In genomic region chr3:153472583-153473471, GRCm38 (mm10) we compare ENCODE assay signal across 18 mouse cellular contexts.
DNase-seq lines count a peak whose midpoint lies in the region; ATAC-seq and TF ChIP-seq lines count a peak whose summit lies in the region.
"Had no signal": no experiment of that assay in that cellular context is flagged by ENCODE, and none has a peak within 500 bp of the region (broad histone marks: within the 10 kb centered on the region; RNA-seq: fewer than 3 reads in every experiment).

No protein-coding gene starts in this region.

- no peaks in the 10 kb centered on the region for H3K9me3 ChIP-seq in hindbrain, embryonic 10.5 days
- H3K9me3 ChIP-seq in hindbrain, postnatal 0 days (ENCODE audit: low read length): no peaks in the 10 kb centered on the region
- H3K9me3 ChIP-seq in hindbrain, embryonic 15.5 days: no peaks in the 10 kb centered on the region
- H3K9me3 ChIP-seq: embryonic facial prominence, embryonic 15.5 days; limb, embryonic 15.5 days; neural tube, embryonic 13.5 days had no signal

- no peak for ATAC-seq in hindbrain, postnatal 0 days
- no peak for ATAC-seq in hindbrain, embryonic 15.5 days (ENCODE audit: low FRiP score, low read depth)
- ATAC-seq: intestine, embryonic 16.5 days had no signal

- peaks cover 12% of the 10 kb centered on the region for H3K4me1 ChIP-seq in hindbrain, embryonic 10.5 days (replicated peaks)
- H3K4me1 ChIP-seq in hindbrain, postnatal 0 days (ENCODE audit: insufficient read depth, low read length): no peaks in the 10 kb centered on the region
- 0 out of 2 replicates have a peak, but pooled peaks cover 5% of the 10 kb centered on the region for H3K4me1 ChIP-seq in hindbrain, embryonic 15.5 days (replicated peaks)
- H3K4me1 ChIP-seq: embryonic facial prominence, embryonic 15.5 days; limb, embryonic 15.5 days; megakaryocyte, embryonic 14.5 days; neural tube, embryonic 13.5 days had no signal

- H3K36me3 ChIP-seq in hindbrain, embryonic 10.5 days: no peaks in the 10 kb centered on the region
- no peaks in the 10 kb centered on the region for H3K36me3 ChIP-seq in hindbrain, postnatal 0 days (ENCODE audit: insufficient read depth, low read length)
- H3K36me3 ChIP-seq in hindbrain, embryonic 15.5 days: no peaks in the 10 kb centered on the region
- H3K36me3 ChIP-seq: embryonic facial prominence, embryonic 15.5 days; limb, embryonic 15.5 days; neural tube, embryonic 13.5 days had no signal

- no peak overlapping the region for H3K4me3 ChIP-seq in hindbrain, embryonic 10.5 days
- H3K4me3 ChIP-seq in hindbrain, postnatal 0 days (ENCODE audit: low read length): no peak overlapping the region
- no peak overlapping the region for H3K4me3 ChIP-seq in hindbrain, embryonic 15.5 days
- H3K4me3 ChIP-seq: embryonic facial prominence, embryonic 15.5 days; limb, embryonic 15.5 days; megakaryocyte, embryonic 14.5 days; neural tube, embryonic 13.5 days had no signal

- no peak overlapping the region for H3K9ac ChIP-seq in hindbrain, postnatal 0 days (replicated peaks; ENCODE audit: low read length)
- no peak overlapping the region for H3K9ac ChIP-seq in hindbrain, embryonic 15.5 days
- H3K9ac ChIP-seq: embryonic facial prominence, embryonic 15.5 days; limb, embryonic 15.5 days; neural tube, embryonic 13.5 days had no signal

- intact Hi-C loops in left cerebral cortex, postnatal 10 days (cut with DNase I): no loop called here

- no peak overlapping the region for H3K27ac ChIP-seq in hindbrain, embryonic 10.5 days
- H3K27ac ChIP-seq in hindbrain, postnatal 0 days: no peak overlapping the region
- peak overlapping the region; percentile 47 for H3K27ac ChIP-seq in hindbrain, embryonic 15.5 days (replicated peaks)
- H3K27ac ChIP-seq: embryonic facial prominence, embryonic 15.5 days; limb, embryonic 15.5 days; neural tube, embryonic 13.5 days had no signal

- H3K27me3 ChIP-seq in hindbrain, embryonic 10.5 days (ENCODE audit: insufficient read depth, poor library complexity, severe bottlenecking): no peaks in the 10 kb centered on the region
- no peaks in the 10 kb centered on the region for H3K27me3 ChIP-seq in hindbrain, postnatal 0 days (ENCODE audit: insufficient read depth, low read length)
- H3K27me3 ChIP-seq in hindbrain, embryonic 15.5 days: no peaks in the 10 kb centered on the region
- H3K27me3 ChIP-seq: embryonic facial prominence, embryonic 15.5 days; limb, embryonic 15.5 days; megakaryocyte, embryonic 14.5 days; neural tube, embryonic 13.5 days had no signal

- no peak for TF ChIP-seq CTCF in hindbrain, postnatal 0 days (IDR thresholded peaks at IDR 0.05; ENCODE audit: low read depth)

- peak; percentile 16 for DNase-seq in hindbrain, embryonic 10.5 days (ENCODE audit: low spot score)
- DNase-seq in hindbrain, postnatal 0 days (ENCODE audit: low spot score): no peak
- DNase-seq in left cerebral cortex, adult 18-20 months (ENCODE audit: low spot score in 2 of 2): peak; percentile 29 to 49
- no peak for DNase-seq in left cerebral cortex, postnatal 10 days (ENCODE audit: extremely low spot score in 1 of 2, low spot score in 2 of 2)
- peak; percentile 50 for DNase-seq in brain, adult 2 months (ENCODE audit: low read depth, low spot score)
- no peak for DNase-seq in cerebellum, adult 8-10 months
- DNase-seq: adrenal gland, postnatal 25 days; cerebellum, adult 2 months; gastrocnemius, postnatal 25 days; heart, postnatal 14 days; lung, postnatal 10 days; thymus, postnatal 36 days had no signal

- no peak overlapping the region for H3K4me2 ChIP-seq in hindbrain, postnatal 0 days (ENCODE audit: low read depth, low read length)
- no peak overlapping the region for H3K4me2 ChIP-seq in hindbrain, embryonic 15.5 days
- H3K4me2 ChIP-seq: embryonic facial prominence, embryonic 15.5 days; limb, embryonic 15.5 days; neural tube, embryonic 13.5 days had no signal

- 78% methylated on average over 11 of the region's 11 CpGs for WGBS in hindbrain, embryonic 10.5 days
- 62% methylated on average over 11 of the region's 11 CpGs for WGBS in hindbrain, postnatal 0 days
- WGBS in hindbrain, embryonic 15.5 days: 52% methylated on average over 11 of the region's 11 CpGs

Comparison
In these comparisons a context has a peak if more than half of its experiments do, and no peak if none do; other contexts are left out.
1. DNase-seq: peak in hindbrain, embryonic 10.5 days (single experiment), left cerebral cortex, adult 18-20 months (2 of 2) and brain, adult 2 months (single experiment); none in hindbrain, postnatal 0 days (single experiment), left cerebral cortex, postnatal 10 days (0 of 2) and cerebellum, adult 8-10 months (single experiment).